Mouse (Mus musculus): ENCODE results near the gene Olfr571.

Olfr571 gene

GRCm38 (mm10) chr7:102917032-102917875 is at the start of gene Olfr571:
TSS of gene Olfr571 (minus strand) at chr7:102917536.
- H3K27me3 ChIP-seq (ENCODE audit: control insufficient read depth, insufficient read depth, low read length, poor library complexity, severe bottlenecking), result no peaks in the 10 kb centered on the region
- no peaks in the 10 kb centered on the region for H3K36me3 ChIP-seq (ENCODE audit: control insufficient read depth, insufficient read depth, low read length, poor library complexity, severe bottlenecking)
- DNase-seq (ENCODE audit: low read depth, low spot score), result no peak

- DNase-seq (ENCODE audit: low read depth, low spot score), result no peak
- Histone ChIP-seq H3K27me3 (ENCODE audit: control insufficient read depth, insufficient read depth, low read length, poor library complexity, severe bottlenecking) (no peaks in the 10 kb centered on the region), H3K36me3 (ENCODE audit: control insufficient read depth, insufficient read depth, low read length, poor library complexity, severe bottlenecking) (no peaks in the 10 kb centered on the region)
Measured at GRCm38 (mm10) chr7:102962360-102962759, 45.0 kb upstream of the Olfr571 start, which contains the start of gene Olfr576. TSS of gene Olfr576 (plus strand) at chr7:102962660.

GRCm38 (mm10) chr7:102958593-102958992 is 41.3 kb upstream of the Olfr571 start, which contains the start of gene Olfr575:
TSS of gene Olfr575 (minus strand) at chr7:102958775.
- no peaks in the 10 kb centered on the region for H3K36me3 ChIP-seq (ENCODE audit: control insufficient read depth, insufficient read depth, low read length, poor library complexity, severe bottlenecking)

GRCm38 (mm10) chr7:102958137-102958536 is 40.8 kb upstream of the Olfr571 start:
- no peaks in the 10 kb centered on the region for H3K27me3 ChIP-seq (ENCODE audit: control insufficient read depth, insufficient read depth, low read length, poor library complexity, severe bottlenecking)
- no peak for DNase-seq (ENCODE audit: low read depth, low spot score)
- H3K36me3 ChIP-seq (ENCODE audit: control insufficient read depth, insufficient read depth, low read length, poor library complexity, severe bottlenecking), result no peaks in the 10 kb centered on the region

More at GRCm38 (mm10) chr7:102958593-102958992, 41.3 kb upstream of the Olfr571 start, which contains the start of gene Olfr575:
- DNase-seq (ENCODE audit: low read depth, low spot score), result no peak
- H3K27me3 ChIP-seq (ENCODE audit: control insufficient read depth, insufficient read depth, low read length, poor library complexity, severe bottlenecking), result no peaks in the 10 kb centered on the region

GRCm38 (mm10) chr7:102950732-102951131 is 33.4 kb upstream of the Olfr571 start:
- DNase-seq (ENCODE audit: low read depth, low spot score), result no peak
- H3K27me3 ChIP-seq (ENCODE audit: control insufficient read depth, insufficient read depth, low read length, poor library complexity, severe bottlenecking), result no peaks in the 10 kb centered on the region
- H3K36me3 ChIP-seq (ENCODE audit: control insufficient read depth, insufficient read depth, low read length, poor library complexity, severe bottlenecking), result no peaks in the 10 kb centered on the region

GRCm38 (mm10) chr7:102948167-102948566 is 30.8 kb upstream of the Olfr571 start, which contains the start of gene Olfr574:
TSS of gene Olfr574 (plus strand) at chr7:102948467.
- Histone ChIP-seq H3K27me3 (ENCODE audit: control insufficient read depth, insufficient read depth, low read length, poor library complexity, severe bottlenecking) (no peaks in the 10 kb centered on the region), H3K36me3 (ENCODE audit: control insufficient read depth, insufficient read depth, low read length, poor library complexity, severe bottlenecking) (no peaks in the 10 kb centered on the region)

GRCm38 (mm10) chr7:102943417-102943816 is 26.1 kb upstream of the Olfr571 start:
- Histone ChIP-seq H3K27me3 (ENCODE audit: control insufficient read depth, insufficient read depth, low read length, poor library complexity, severe bottlenecking) (no peaks in the 10 kb centered on the region), H3K36me3 (ENCODE audit: control insufficient read depth, insufficient read depth, low read length, poor library complexity, severe bottlenecking) (no peaks in the 10 kb centered on the region)
- DNase-seq (ENCODE audit: low read depth, low spot score), result no peak

More at GRCm38 (mm10) chr7:102948167-102948566, 30.8 kb upstream of the Olfr571 start, which contains the start of gene Olfr574:
- no peak for DNase-seq (ENCODE audit: low read depth, low spot score)

GRCm38 (mm10) chr7:102942475-102942874 is 25.1 kb upstream of the Olfr571 start, which contains the start of gene Olfr573-ps1:
TSS of gene Olfr573-ps1 (minus strand) at chr7:102942575.
- DNase-seq (ENCODE audit: low read depth, low spot score), result no peak
- Histone ChIP-seq H3K36me3 (ENCODE audit: control insufficient read depth, insufficient read depth, low read length, poor library complexity, severe bottlenecking) (no peaks in the 10 kb centered on the region), H3K27me3 (ENCODE audit: control insufficient read depth, insufficient read depth, low read length, poor library complexity, severe bottlenecking) (no peaks in the 10 kb centered on the region)

- no peak for DNase-seq (ENCODE audit: low read depth, low spot score)
- no peaks in the 10 kb centered on the region for H3K27me3 ChIP-seq (ENCODE audit: control insufficient read depth, insufficient read depth, low read length, poor library complexity, severe bottlenecking)
- no peaks in the 10 kb centered on the region for H3K36me3 ChIP-seq (ENCODE audit: control insufficient read depth, insufficient read depth, low read length, poor library complexity, severe bottlenecking)
Measured at GRCm38 (mm10) chr7:102927105-102927504, 9.8 kb upstream of the Olfr571 start.

- no peaks in the 10 kb centered on the region for H3K27me3 ChIP-seq (ENCODE audit: control insufficient read depth, insufficient read depth, low read length, poor library complexity, severe bottlenecking)
- DNase-seq (ENCODE audit: low read depth, low spot score), result no peak
Measured at GRCm38 (mm10) chr7:102924109-102924508, 6.8 kb upstream of the Olfr571 start, which contains the start of gene Olfr572. TSS of gene Olfr572 (plus strand) at chr7:102924409.

GRCm38 (mm10) chr7:102919632-102920031 is 2.3 kb upstream of the Olfr571 start:
- H3K36me3 ChIP-seq (ENCODE audit: control insufficient read depth, insufficient read depth, low read length, poor library complexity, severe bottlenecking), result no peaks in the 10 kb centered on the region
- DNase-seq (ENCODE audit: low read depth, low spot score), result peak; percentile 62
- H3K27me3 ChIP-seq (ENCODE audit: control insufficient read depth, insufficient read depth, low read length, poor library complexity, severe bottlenecking), result no peaks in the 10 kb centered on the region

More at GRCm38 (mm10) chr7:102924109-102924508, 6.8 kb upstream of the Olfr571 start, which contains the start of gene Olfr572:
- H3K36me3 ChIP-seq (ENCODE audit: control insufficient read depth, insufficient read depth, low read length, poor library complexity, severe bottlenecking), result no peaks in the 10 kb centered on the region

GRCm38 (mm10) chr7:102916405-102916804 is 931 bp downstream of the Olfr571 start:
- DNase-seq (ENCODE audit: low read depth, low spot score), result no peak
- H3K36me3 ChIP-seq (ENCODE audit: control insufficient read depth, insufficient read depth, low read length, poor library complexity, severe bottlenecking), result no peaks in the 10 kb centered on the region

GRCm38 (mm10) chr7:102915261-102915660 is 2.1 kb downstream of the Olfr571 start:
- no peaks in the 10 kb centered on the region for H3K27me3 ChIP-seq (ENCODE audit: control insufficient read depth, insufficient read depth, low read length, poor library complexity, severe bottlenecking)
- no peaks in the 10 kb centered on the region for H3K36me3 ChIP-seq (ENCODE audit: control insufficient read depth, insufficient read depth, low read length, poor library complexity, severe bottlenecking)
- DNase-seq (ENCODE audit: low read depth, low spot score), result no peak

More at GRCm38 (mm10) chr7:102916405-102916804, 931 bp downstream of the Olfr571 start:
- no peaks in the 10 kb centered on the region for H3K27me3 ChIP-seq (ENCODE audit: control insufficient read depth, insufficient read depth, low read length, poor library complexity, severe bottlenecking)

GRCm38 (mm10) chr7:102890782-102891181 is 26.6 kb downstream of the Olfr571 start, which contains the start of gene Olfr569:
TSS of gene Olfr569 (minus strand) at chr7:102890882.
- DNase-seq (ENCODE audit: low read depth, low spot score), result no peak
- Histone ChIP-seq H3K27me3 (ENCODE audit: control insufficient read depth, insufficient read depth, low read length, poor library complexity, severe bottlenecking) (no peaks in the 10 kb centered on the region), H3K36me3 (ENCODE audit: control insufficient read depth, insufficient read depth, low read length, poor library complexity, severe bottlenecking) (no peaks in the 10 kb centered on the region)

GRCm38 (mm10) chr7:102876822-102877221 is 40.5 kb downstream of the Olfr571 start, which contains the start of gene Olfr568:
TSS of gene Olfr568 (plus strand) at chr7:102877122.
- Histone ChIP-seq H3K27me3 (ENCODE audit: control insufficient read depth, insufficient read depth, low read length, poor library complexity, severe bottlenecking) (no peaks in the 10 kb centered on the region), H3K36me3 (ENCODE audit: control insufficient read depth, insufficient read depth, low read length, poor library complexity, severe bottlenecking) (no peaks in the 10 kb centered on the region)
- DNase-seq (ENCODE audit: low read depth, low spot score), result no peak

All from splenic B cell, adult 2 months (primary cell).